Comparison of ENCODE assay signal across 19 mouse cellular contexts in genomic region chr10:37079535-37079934, GRCm38 (mm10). TPM values are rescaled to one million over a fixed set of nuclear protein-coding genes. Genes with fewer than 3 reads are reported as not detected.
DNase-seq lines count a peak whose midpoint lies in the region; ATAC-seq lines count a peak whose summit lies in the region.
"Had no signal": no experiment of that assay in that cellular context is flagged by ENCODE, and none has a peak within 500 bp of the region (broad histone marks: within the 10 kb centered on the region; RNA-seq: fewer than 3 reads in every experiment).

No protein-coding gene starts in this region.

- no peaks in the 10 kb centered on the region for H3K27me3 ChIP-seq in heart, embryonic 10.5 days (ENCODE audit: insufficient read depth, poor library complexity, severe bottlenecking)
- no peaks in the 10 kb centered on the region for H3K27me3 ChIP-seq in lung, embryonic 16.5 days (ENCODE audit: control insufficient read depth, insufficient read depth, low read depth, low read length)
- no peaks in the 10 kb centered on the region for H3K27me3 ChIP-seq in heart, embryonic 12.5 days (replicated peaks)
- H3K27me3 ChIP-seq: embryonic facial prominence, embryonic 13.5 days; stomach, embryonic 15.5 days had no signal

- H3K9ac ChIP-seq in lung, embryonic 16.5 days (ENCODE audit: low read length): no peak overlapping the region
- H3K9ac ChIP-seq in heart, embryonic 12.5 days: no peak overlapping the region
- H3K9ac ChIP-seq: embryonic facial prominence, embryonic 13.5 days; stomach, embryonic 15.5 days had no signal

- peak; percentile 45; the same call in 1 of the 2 replicates for ATAC-seq in lung, embryonic 16.5 days (ENCODE audit: low read depth)
- ATAC-seq in heart, embryonic 12.5 days (ENCODE audit: insufficient number of reproducible peaks, low FRiP score): no peak
- ATAC-seq: CD4-positive, CD25-positive, alpha-beta regulatory T cell, adult 4 months; forebrain, embryonic 16.5 days had no signal

- H3K36me3 ChIP-seq in heart, embryonic 10.5 days: no peaks in the 10 kb centered on the region
- no peaks in the 10 kb centered on the region for H3K36me3 ChIP-seq in lung, embryonic 16.5 days (ENCODE audit: control insufficient read depth, insufficient read depth, low read length)
- H3K36me3 ChIP-seq in heart, embryonic 12.5 days: no peaks in the 10 kb centered on the region
- H3K36me3 ChIP-seq: embryonic facial prominence, embryonic 13.5 days; stomach, embryonic 15.5 days had no signal

- H3K4me1 ChIP-seq in heart, embryonic 10.5 days: no peaks in the 10 kb centered on the region
- peaks cover 12% of the 10 kb centered on the region for H3K4me1 ChIP-seq in lung, embryonic 16.5 days (replicated peaks; ENCODE audit: control insufficient read depth, insufficient read depth, low read length)
- H3K4me1 ChIP-seq in heart, embryonic 12.5 days (replicated peaks): peaks cover 27% of the 10 kb centered on the region

- H3K4me3 ChIP-seq in heart, embryonic 10.5 days: no peak overlapping the region
- H3K4me3 ChIP-seq in lung, embryonic 16.5 days (ENCODE audit: low read length): no peak overlapping the region
- H3K4me3 ChIP-seq in heart, embryonic 12.5 days: no peak overlapping the region
- H3K4me3 ChIP-seq: embryonic facial prominence, embryonic 13.5 days; stomach, embryonic 15.5 days had no signal

- no peaks in the 10 kb centered on the region for H3K9me3 ChIP-seq in heart, embryonic 10.5 days
- no peaks in the 10 kb centered on the region for H3K9me3 ChIP-seq in lung, embryonic 16.5 days (ENCODE audit: control insufficient read depth, low read length)
- no peaks in the 10 kb centered on the region for H3K9me3 ChIP-seq in heart, embryonic 12.5 days (replicated peaks)
- H3K9me3 ChIP-seq: embryonic facial prominence, embryonic 13.5 days; stomach, embryonic 15.5 days had no signal

- WGBS in heart, embryonic 10.5 days: 83% methylated on average over 6 of the region's 6 CpGs
- 60% methylated on average over 6 of the region's 6 CpGs for WGBS in lung, embryonic 16.5 days
- WGBS in heart, embryonic 12.5 days: 80% methylated on average over 6 of the region's 6 CpGs

- H3K4me2 ChIP-seq in lung, embryonic 16.5 days (ENCODE audit: low read depth, low read length): no peak overlapping the region
- no peak overlapping the region for H3K4me2 ChIP-seq in heart, embryonic 12.5 days
- H3K4me2 ChIP-seq: embryonic facial prominence, embryonic 13.5 days; midbrain, embryonic 11.5 days; stomach, embryonic 15.5 days had no signal

- no peak overlapping the region for H3K27ac ChIP-seq in heart, embryonic 10.5 days
- peak overlapping the region; percentile 80; the same call in 1 of the 2 replicates for H3K27ac ChIP-seq in lung, embryonic 16.5 days (ENCODE audit: low read length)
- peak overlapping the region; percentile 89 for H3K27ac ChIP-seq in heart, embryonic 12.5 days (ENCODE audit: poor library complexity, severe bottlenecking)

- DNase-seq in heart, adult 8-10 months (ENCODE audit: low spot score): peak; percentile 70
- no peak for DNase-seq in heart, embryonic 10.5 days (ENCODE audit: low spot score)
- DNase-seq in lung, postnatal 4 days: no peak
- DNase-seq in kidney, postnatal 4 days: peak; percentile 12 to 19
- no peak for DNase-seq in adrenal gland, postnatal 4 days (ENCODE audit: low spot score in 2 of 2)
- no peak for DNase-seq in c-Kit-positive CD71-positive TER-119-positive erythroid progenitor cells, embryonic 14.5 days (ENCODE audit: low spot score)
- DNase-seq: cerebellum, postnatal 14 days; gastrocnemius, postnatal 25 days; left cerebral cortex, postnatal 4 days; lung, adult 18-20 months; right cerebral cortex, postnatal 4 days; thymus, postnatal 4 days had no signal

RNA-seq across cellular contexts. Expression of gene Marcks, which starts 59.2 kb away (rescaled TPM):
- 10 to 100 TPM; 20.7 to 32.9 (median 27.6) TPM for total RNA-seq in heart, adult 8-10 months (2022)
- 43.5 and 74.2 TPM in 2 replicates for polyA plus RNA-seq in heart, embryonic 10.5 days (2016; fragmentation: Nextera tagmentation; extraction: Ambion mirVana)
- 77.9 and 83.9 TPM in 2 replicates for polyA plus RNA-seq in lung, embryonic 16.5 days (2015; fragmentation: Nextera tagmentation; extraction: Ambion mirVana)
- 79.0 and 81.4 TPM in 2 replicates for polyA plus RNA-seq in heart, embryonic 12.5 days (2016; fragmentation: Nextera tagmentation; extraction: Ambion mirVana)
- total RNA-seq in adrenal gland, postnatal 4 days (2021): 100 to 1,000 TPM; 205 to 211 TPM

Comparison
In these comparisons a context has a peak if more than half of its experiments do, and no peak if none do; other contexts are left out.
1. DNase-seq: peak in heart, adult 8-10 months (single experiment) and kidney, postnatal 4 days (2 of 2); none in heart, embryonic 10.5 days (single experiment), lung, postnatal 4 days (0 of 2), adrenal gland, postnatal 4 days (0 of 2) and c-Kit-positive CD71-positive TER-119-positive erythroid progenitor cells, embryonic 14.5 days (single experiment).